Mouse (Mus musculus) MEL (cell line): ENCODE data around the gene Siglece. TPM values are rescaled to one million over a fixed set of nuclear protein-coding genes. Genes with fewer than 3 reads are reported as not detected.

ENCODE experiments used
- DNase-seq: peaks from one replicate; pipeline ENCODE4 v3.0.0; 2011; ENCODE audit warnings: low read depth, low spot score
- H3K27ac ChIP-seq: 2 replicates; pipeline ENCODE4 v1.5.1; 2012; ENCODE audit warnings: low read depth, mild to moderate bottlenecking, control low read depth, low read length, moderate library complexity; ENCODE audit not compliant: control insufficient read depth
- H3K27me3 ChIP-seq, 2 experiments: fragments of 150-350 bp in 1 of 2; sonication (generic) in 1 of 2; 2 replicates each; pipeline ENCODE4 v1.6.1; 2012; ENCODE audit warnings: low read length in 2 of 2, mild to moderate bottlenecking in 2 of 2, improper control_type of control experiment in 1 of 2, moderate library complexity in 1 of 2; ENCODE audit not compliant: insufficient read depth in 2 of 2, control insufficient read depth in 1 of 2
- H3K36me3 ChIP-seq, 2 experiments: 2 replicates each; pipeline ENCODE4 v1.6.1; 2012 to 2014; ENCODE audit warnings: low read length in 2 of 2, improper control_type of control experiment in 1 of 2, inconsistent platforms in 1 of 2, mild to moderate bottlenecking in 1 of 2; ENCODE audit not compliant: insufficient read depth in 2 of 2, control insufficient read depth in 1 of 2
- H3K4me1 ChIP-seq, 2 experiments: fragments of 150-350 bp in 1 of 2; sonication (generic) in 1 of 2; 2 replicates each; pipeline ENCODE4 v1.6.1; 2012; ENCODE audit warnings: low read length in 2 of 2, improper control_type of control experiment in 1 of 2, mild to moderate bottlenecking in 1 of 2; ENCODE audit not compliant: insufficient read depth in 2 of 2, control insufficient read depth in 1 of 2
- H3K4me3 ChIP-seq, 2 experiments: fragments of 150-350 bp in 1 of 2; sonication (generic) in 1 of 2; 2 replicates each; pipeline ENCODE4 v1.5.1; 2012; ENCODE audit warnings: low read depth in 2 of 2, low read length in 2 of 2, mild to moderate bottlenecking in 2 of 2, moderate library complexity in 2 of 2, control low read depth in 1 of 2, improper control_type of control experiment in 1 of 2; ENCODE audit not compliant: control insufficient read depth in 1 of 2, insufficient read depth in 1 of 2
- H3K79me2 ChIP-seq: 2 replicates; pipeline ENCODE4 v1.6.1; 2012; ENCODE audit warnings: mild to moderate bottlenecking, low read length, moderate library complexity; ENCODE audit not compliant: control insufficient read depth, poor library complexity, insufficient read depth
- H3K9ac ChIP-seq: 2 replicates; pipeline ENCODE4 v1.6.1; 2012; ENCODE audit warnings: low read depth, mild to moderate bottlenecking, control low read depth, low read length, moderate library complexity; ENCODE audit not compliant: control insufficient read depth, poor library complexity, severe bottlenecking
- H3K9me3 ChIP-seq: fragments of 150-350 bp; sonication (generic); replicated peaks from 2 replicates; pipeline ENCODE4 v1.6.1; 2012; ENCODE audit warnings: mild to moderate bottlenecking, low read length, improper control_type of control experiment, moderate library complexity; ENCODE audit not compliant: insufficient read depth
- CHD1 ChIP-seq: IDR thresholded peaks from 2 replicates; pipeline ENCODE4 v1.6.1; 2012; ENCODE audit warnings: low read depth, mild to moderate bottlenecking, inconsistent platforms, low read length, improper control_type of control experiment
- CHD2 ChIP-seq: IDR thresholded peaks from 2 replicates; pipeline ENCODE4 v1.6.1; 2011; ENCODE audit warnings: low read length, improper control_type of control experiment
- CTCF ChIP-seq, 3 experiments: IDR thresholded peaks in 2 of 3; conservative IDR thresholded peaks in 1 of 3; 2 replicates each; pipeline ENCODE4 v1.5.1; 2011 to 2012; ENCODE audit warnings: low read length in 3 of 3, low read depth in 2 of 3, mild to moderate bottlenecking in 2 of 3, improper control_type of control experiment in 1 of 3, inconsistent platforms in 1 of 3, mixed read lengths in 1 of 3, moderate library complexity in 1 of 3; ENCODE audit not compliant: control insufficient read depth in 1 of 3, insufficient read depth in 1 of 3, poor library complexity in 1 of 3, severe bottlenecking in 1 of 3
- ELF1 ChIP-seq: IDR thresholded peaks from 2 replicates; pipeline ENCODE4 v1.6.1; 2014; ENCODE audit warnings: low read depth, mild to moderate bottlenecking, inconsistent platforms, low read length, improper control_type of control experiment, moderate library complexity
- EP300 ChIP-seq, 2 experiments: IDR thresholded peaks; 2 replicates each; pipeline ENCODE4 v1.6.1; 2011; ENCODE audit warnings: improper control_type of control experiment in 2 of 2, low read length in 2 of 2, low read depth in 1 of 2, mild to moderate bottlenecking in 1 of 2
- ETS1 ChIP-seq: IDR thresholded peaks from 2 replicates; pipeline ENCODE4 v1.6.1; 2012; ENCODE audit warnings: low read depth, mild to moderate bottlenecking, inconsistent platforms, low read length, improper control_type of control experiment, moderate library complexity
- GABPA ChIP-seq: IDR thresholded peaks from 2 replicates; pipeline ENCODE4 v1.6.1; 2012; ENCODE audit warnings: low read depth, mild to moderate bottlenecking, inconsistent platforms, low read length, improper control_type of control experiment, moderate library complexity
- GATA1 ChIP-seq: IDR thresholded peaks from 2 replicates; pipeline ENCODE4 v1.6.1; 2011; ENCODE audit warnings: low read depth, low read length, improper control_type of control experiment
- HCFC1 ChIP-seq: IDR thresholded peaks from 2 replicates; pipeline ENCODE4 v1.6.1; 2012; ENCODE audit warnings: low read depth, mild to moderate bottlenecking, inconsistent platforms, low read length, improper control_type of control experiment, moderate library complexity
- JUND ChIP-seq: IDR thresholded peaks from 2 replicates; pipeline ENCODE4 v1.6.1; 2011; ENCODE audit warnings: low read depth, mild to moderate bottlenecking, improper control_type of control experiment, low read length
- MAFK ChIP-seq: IDR thresholded peaks from 2 replicates; pipeline ENCODE4 v1.6.1; 2011; ENCODE audit warnings: low read depth, mild to moderate bottlenecking, low read length, improper control_type of control experiment, borderline replicate concordance
- MEF2A ChIP-seq: IDR thresholded peaks from 2 replicates; pipeline ENCODE4 v1.6.1; 2014; ENCODE audit warnings: low read depth, mild to moderate bottlenecking, inconsistent platforms, low read length, improper control_type of control experiment; ENCODE audit not compliant: poor library complexity, insufficient replicate concordance, severe bottlenecking; ENCODE audit errors: extremely low read depth
- MXI1 ChIP-seq: IDR thresholded peaks from 2 replicates; pipeline ENCODE4 v1.6.1; 2011; ENCODE audit warnings: mild to moderate bottlenecking, low read depth, low read length, improper control_type of control experiment
- NELFE ChIP-seq: IDR thresholded peaks from 2 replicates; pipeline ENCODE4 v1.6.1; 2011; ENCODE audit warnings: low read depth, low read length, improper control_type of control experiment
- POLR2AphosphoS5 ChIP-seq: IDR thresholded peaks from 2 replicates; pipeline ENCODE4 v1.6.1; 2012; ENCODE audit warnings: low read depth, borderline replicate concordance, mild to moderate bottlenecking, inconsistent platforms, low read length, moderate library complexity, mixed read lengths
- RCOR1 ChIP-seq: IDR thresholded peaks from 2 replicates; pipeline ENCODE4 v1.6.1; 2012; ENCODE audit warnings: low read depth, mild to moderate bottlenecking, inconsistent platforms, low read length, improper control_type of control experiment
- SIN3A ChIP-seq: IDR thresholded peaks from 2 replicates; pipeline ENCODE4 v1.6.1; 2012; ENCODE audit warnings: low read length, improper control_type of control experiment, inconsistent platforms
- SMC3 ChIP-seq: IDR thresholded peaks from 2 replicates; pipeline ENCODE4 v1.6.1; 2011; ENCODE audit warnings: low read depth, low read length, improper control_type of control experiment
- TCF12 ChIP-seq: IDR thresholded peaks from 2 replicates; pipeline ENCODE4 v1.6.1; 2014; ENCODE audit warnings: low read depth, mild to moderate bottlenecking, inconsistent platforms, low read length, improper control_type of control experiment, moderate library complexity
- ZC3H11A ChIP-seq: IDR thresholded peaks from 2 replicates; pipeline ENCODE4 v1.6.1; 2012; ENCODE audit warnings: low read depth, mild to moderate bottlenecking, inconsistent platforms, low read length, improper control_type of control experiment
- polyA plus RNA-seq, 2 experiments: library from polyadenylated mRNA; stranded (reverse) in 1 of 2; unstranded in 1 of 2; fragments of >175 nt in 1 of 2; fragments of >200 nt in 1 of 2; gene quantifications; 2 replicates each; pipeline versions ENCODE4 v1.2.1 to v1.2.4; 2012; ENCODE audit warnings: low replicate concordance in 2 of 2, low read depth in 1 of 2; ENCODE audit not compliant: insufficient read length in 2 of 2, insufficient read depth in 1 of 2, missing spikeins in 1 of 2
- total RNA-seq: library from RNA; depleted of rRNA; stranded (reverse); fragments of 300-350 nt; gene quantifications from 2 replicates; pipeline ENCODE4 v1.2.3, GENCODE M21; 2012

Gene Siglece
- total and polyA plus RNA-seq, 3 experiments = 0.07 TPM; not detected in 2

DNA sequence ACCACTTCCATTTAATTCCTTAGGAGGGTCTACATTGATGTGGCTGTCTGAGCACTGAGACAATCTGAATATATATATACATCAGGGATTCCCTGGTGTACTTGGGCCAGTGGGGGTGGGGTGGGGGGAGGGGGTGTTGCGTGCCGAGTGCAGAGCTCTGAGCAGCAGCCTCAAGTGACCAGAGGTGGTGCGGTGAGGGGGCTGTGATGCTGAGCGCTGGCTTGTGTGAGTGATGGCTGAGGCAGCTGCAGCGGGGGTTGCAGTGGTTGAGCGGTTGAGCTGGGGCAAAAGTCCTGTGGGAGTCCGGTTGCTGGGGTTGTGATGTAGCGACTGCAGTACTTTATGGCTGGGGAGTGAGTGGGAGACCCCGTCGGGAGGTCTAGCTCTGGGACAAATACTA, 36.1 kb downstream of the Siglece start:
- H3K9ac ChIP-seq = no peak overlapping the region
- DNase-seq = no peak
- no peak overlapping the region for H3K4me3 ChIP-seq
- no peaks in the 10 kb centered on the region for H3K79me2 ChIP-seq
- no peak for TF ChIP-seq POLR2AphosphoS5
- no peak for TF ChIP-seq ZC3H11A
- no peak for TF ChIP-seq GABPA
- TF ChIP-seq MAFK = no peak
- no peak for TF ChIP-seq CTCF (IDR thresholded peaks at IDR 0.05 in 2 of 3, conservative IDR thresholded peaks at IDR 0.05 in 1 of 3; ENCODE audit: control insufficient read depth in 1 of 3, insufficient read depth in 1 of 3, low read depth in 2 of 3, low read length in 3 of 3, poor library complexity in 1 of 3, severe bottlenecking in 1 of 3)
- TF ChIP-seq ELF1 = no peak
- TF ChIP-seq SIN3A = no peak
- no peak for TF ChIP-seq SMC3
- TF ChIP-seq HCFC1 = no peak
- H3K27me3 ChIP-seq = no peaks in the 10 kb centered on the region
- no peaks in the 10 kb centered on the region for H3K9me3 ChIP-seq
- no peak overlapping the region for H3K27ac ChIP-seq
- H3K36me3 ChIP-seq = no peaks in the 10 kb centered on the region
- H3K4me1 ChIP-seq = no peaks in the 10 kb centered on the region

- Histone ChIP-seq H3K36me3 (no peaks in the 10 kb centered on the region), H3K9me3 (no peaks in the 10 kb centered on the region), H3K4me1 (no peaks in the 10 kb centered on the region), H3K79me2 (no peaks in the 10 kb centered on the region), H3K4me3 (no peak overlapping the region), H3K27ac (no peak overlapping the region), H3K9ac (no peak overlapping the region), H3K27me3 (no peaks in the 10 kb centered on the region)
- no peak for DNase-seq
- TF ChIP-seq MXI1 = no peak
- TF ChIP-seq GATA1 = no peak
- no peak for TF ChIP-seq TCF12
- TF ChIP-seq ZC3H11A = no peak
- no peak for TF ChIP-seq RCOR1
- no peak for TF ChIP-seq CHD2
- no peak for TF ChIP-seq SMC3
- TF ChIP-seq JUND = no peak
- no peak for TF ChIP-seq ETS1
- TF ChIP-seq MAFK = no peak
- no peak for TF ChIP-seq HCFC1
- TF ChIP-seq EP300 (IDR thresholded peaks at IDR 0.05; ENCODE audit: low read depth in 1 of 2, low read length in 2 of 2) = no peak
- no peak for TF ChIP-seq MEF2A
- TF ChIP-seq CHD1 = no peak
- TF ChIP-seq ELF1 = no peak
- TF ChIP-seq NELFE = no peak
Observed at GRCm38 (mm10) chr7:43622927-43623326, 37.0 kb downstream of the Siglece start.
